Mouse (Mus musculus) inflammation-experienced regulatory T-cells, adult 6 months (primary cell): Measurements from ENCODE around the gene Abcc4. TPM values are rescaled to one million over a fixed set of nuclear protein-coding genes. Genes with fewer than 3 reads are reported as not detected.

Source experiments
- ATAC-seq: one replicate; pipeline ENCODE4 v1.8.0; 2017
- polyA plus RNA-seq, 3 experiments: library from polyadenylated mRNA; unstranded; fragments of 100-300 nt; shearing (Covaris generic); gene quantifications; one replicate each; pipeline ENCODE4 v1.2.1; 2017

Gene Abcc4
- polyA plus RNA-seq = 1 to 10 TPM; 7.2 to 9.6 (median 8.2) TPM

GRCm38 (mm10) chr14:118705808-118706731 is at the start of gene Abcc4:
Abcc4 (minus strand) TSS chr14:118706219.
- peak; percentile 83 for ATAC-seq

GRCm38 (mm10) chr14:118751193-118751753 is 45.3 kb upstream of the Abcc4 start:
- ATAC-seq = no peak

DNA sequence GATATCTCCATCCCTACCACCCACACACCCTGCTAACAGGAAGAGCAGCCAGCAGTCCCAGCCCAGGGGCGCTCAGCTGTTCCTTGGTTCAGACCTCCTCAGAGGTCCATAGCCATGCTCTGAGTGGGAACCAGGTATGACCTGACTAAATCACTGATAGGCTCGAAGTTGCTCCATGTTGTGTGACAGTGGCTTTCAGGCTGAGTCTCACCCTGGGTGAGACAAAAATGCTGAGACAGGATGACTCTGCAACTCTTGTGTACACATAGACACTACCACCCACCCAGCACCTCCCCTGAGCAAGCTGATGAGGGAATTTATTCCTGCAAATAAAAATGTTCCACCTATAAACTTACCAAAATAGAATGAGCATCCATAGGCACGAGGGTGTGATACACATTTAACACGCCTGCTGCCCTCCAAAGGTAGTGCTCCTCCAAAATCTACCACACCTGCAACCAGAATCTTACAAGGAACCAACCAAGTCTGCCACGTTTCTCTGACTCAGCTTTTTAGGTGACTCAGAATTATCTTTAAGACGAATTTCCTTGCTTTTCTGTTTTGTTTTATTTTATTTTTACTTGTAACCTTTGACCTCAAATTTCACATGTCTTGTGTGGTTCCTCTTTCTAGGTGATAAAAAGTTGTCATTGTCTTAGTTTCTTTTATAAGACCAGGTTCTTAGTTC is 44.6 kb upstream of the Abcc4 start:
- no peak for ATAC-seq

GRCm38 (mm10) chr14:118749715-118750114 is 43.7 kb upstream of the Abcc4 start:
- ATAC-seq = no peak

- no peak for ATAC-seq
These were observed 43.0 kb upstream of the Abcc4 start for GRCm38 (mm10) chr14:118749068-118749467.

DNA sequence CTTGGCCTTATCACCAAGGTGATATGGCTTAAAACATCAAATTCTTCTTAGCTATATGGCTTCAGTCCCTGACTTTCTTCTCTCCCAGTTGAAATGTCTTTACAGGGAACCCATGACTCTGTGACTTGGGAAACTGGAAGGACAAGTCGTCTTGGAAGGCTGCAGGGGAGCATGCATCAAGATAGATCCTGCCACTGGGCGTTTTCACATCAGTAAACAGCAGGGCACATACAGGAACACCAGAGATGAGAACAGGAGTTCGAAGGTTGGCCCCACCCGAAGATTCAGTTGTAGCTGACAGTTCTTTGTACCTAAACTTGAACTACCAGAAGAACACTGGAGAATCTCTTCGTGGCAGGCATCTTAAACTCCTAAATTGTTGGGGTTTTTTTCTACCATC is 36.8 kb upstream of the Abcc4 start:
- ATAC-seq = no peak

DNA sequence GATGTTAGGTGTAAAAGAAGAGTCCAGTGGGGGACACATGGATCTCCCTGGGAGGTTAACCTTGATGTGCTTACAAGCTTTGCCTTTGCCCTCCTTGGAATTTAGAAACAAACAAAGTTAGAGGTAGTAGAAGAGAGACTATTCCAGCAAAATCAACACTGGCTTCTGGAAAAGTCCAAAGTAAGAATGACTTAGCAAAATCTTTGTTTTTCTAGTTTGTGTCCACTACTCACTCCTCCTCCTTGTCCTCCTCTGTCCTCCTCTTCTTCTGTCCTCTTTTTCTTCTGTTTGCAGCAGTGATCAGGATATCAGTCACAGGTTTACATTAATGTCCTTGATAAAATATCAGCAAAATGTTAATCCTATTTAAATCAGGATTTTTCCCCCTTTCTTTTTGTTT is 35.8 kb upstream of the Abcc4 start:
- ATAC-seq = no peak

- no peak for ATAC-seq
These were observed 31.4 kb upstream of the Abcc4 start for GRCm38 (mm10) chr14:118737251-118737888.

- no peak for ATAC-seq
These were observed 29.1 kb upstream of the Abcc4 start for GRCm38 (mm10) chr14:118735114-118735513.

DNA sequence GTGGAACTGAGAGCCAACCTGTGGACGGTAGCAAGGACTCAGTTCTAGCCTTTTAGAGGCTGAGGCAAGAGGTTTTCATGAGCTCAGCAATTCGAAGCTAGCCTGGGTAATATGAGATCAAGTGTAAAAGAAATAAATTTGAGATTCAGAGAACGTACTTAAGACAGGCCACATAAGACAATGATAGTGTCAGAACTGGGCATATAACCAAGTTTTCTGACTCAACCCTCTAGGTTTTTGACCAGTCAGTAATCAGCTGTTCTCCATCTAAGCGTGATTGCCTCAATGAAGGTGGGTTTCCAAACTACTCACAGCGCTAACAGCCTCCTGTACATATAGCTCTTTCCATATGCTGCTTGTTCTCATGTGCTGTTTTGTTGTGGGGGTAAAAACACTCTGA is 27.1 kb upstream of the Abcc4 start:
- no peak for ATAC-seq

DNA sequence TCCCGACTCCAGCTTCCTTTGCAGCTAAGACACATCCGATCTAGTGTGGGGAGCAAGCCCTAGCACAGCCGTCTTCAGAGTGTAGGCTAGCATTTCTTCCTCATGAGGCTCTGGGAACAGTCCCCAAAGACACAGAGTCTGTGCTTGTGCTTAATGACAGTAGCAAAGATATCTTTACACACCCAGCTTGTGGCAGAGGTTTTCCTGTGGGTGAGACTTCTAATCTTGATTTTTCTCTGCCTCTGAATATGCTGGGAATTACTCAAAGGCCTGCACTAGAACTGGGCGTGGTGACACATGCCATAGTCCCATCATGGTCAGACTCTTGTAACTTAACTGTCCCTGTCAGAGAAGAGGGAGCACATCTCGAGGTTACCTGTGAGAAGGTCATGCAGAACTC is 24.6 kb upstream of the Abcc4 start:
- ATAC-seq = no peak

- ATAC-seq = no peak
These were observed 19.4 kb upstream of the Abcc4 start for GRCm38 (mm10) chr14:118725467-118725866.

DNA sequence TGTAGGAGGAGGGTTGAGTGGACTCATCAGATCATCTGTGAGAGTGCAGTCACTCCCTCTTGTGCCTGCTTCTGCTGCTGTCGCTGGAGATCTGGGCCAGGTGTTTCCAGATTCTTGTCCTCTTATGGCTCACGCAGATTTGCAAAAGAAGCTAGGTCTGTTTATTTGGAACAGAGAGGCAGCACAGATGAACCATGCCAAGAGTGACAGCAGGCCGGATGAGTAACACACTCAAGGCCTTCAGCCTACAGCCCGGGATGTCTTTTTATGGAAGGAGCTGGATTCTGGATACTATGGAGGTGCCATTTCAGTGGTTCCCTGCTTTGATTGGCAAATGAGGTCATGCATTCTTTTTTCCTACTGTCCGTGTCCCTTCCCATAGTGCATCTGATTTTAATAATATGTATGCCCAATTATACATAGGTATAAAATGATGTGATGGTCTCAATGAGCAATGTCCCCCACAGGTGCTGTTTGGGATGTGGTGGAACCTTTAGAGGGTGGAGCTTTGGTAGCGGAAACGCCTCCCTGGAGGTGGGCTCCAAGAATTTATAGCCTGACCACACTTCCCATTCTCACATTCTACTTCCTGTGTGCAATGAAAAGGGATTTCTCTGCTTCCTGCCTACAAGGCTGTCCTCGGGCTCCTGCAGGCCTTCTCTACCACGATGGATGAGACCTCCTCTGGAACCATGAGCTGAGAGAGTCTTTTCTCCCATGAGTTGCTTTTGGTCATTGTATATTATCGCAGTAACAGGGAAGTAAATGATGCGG is 18.1 kb upstream of the Abcc4 start:
- no peak for ATAC-seq

DNA sequence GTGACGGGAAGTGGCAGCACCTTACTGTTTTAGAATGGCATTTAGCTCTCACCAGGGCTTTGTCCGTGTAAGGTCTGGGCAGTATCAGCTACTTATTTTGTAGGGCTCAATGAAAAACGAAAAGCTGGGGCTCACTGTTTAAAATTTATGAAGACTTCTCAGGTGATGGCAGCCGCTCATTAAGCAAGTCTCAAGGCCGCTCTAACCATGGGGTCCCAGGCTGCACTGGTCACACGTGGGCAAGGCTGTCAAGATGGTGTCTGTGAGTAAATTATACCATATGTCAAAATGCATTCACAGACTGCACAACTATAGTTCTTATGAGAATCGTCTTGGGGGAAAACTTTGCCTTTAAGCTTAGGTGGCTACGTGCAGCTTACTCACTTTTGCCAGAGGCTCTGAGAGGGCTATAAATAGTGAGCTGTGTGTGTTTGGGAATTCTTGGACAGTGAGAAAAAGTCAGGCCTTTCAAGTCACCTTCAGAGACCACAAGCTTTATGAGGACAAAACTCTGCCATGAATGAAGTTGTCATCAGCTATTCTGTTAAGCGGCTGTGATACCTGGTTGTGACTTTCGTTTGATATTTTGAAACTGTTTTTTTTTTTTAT is 13.7 kb upstream of the Abcc4 start:
- ATAC-seq = no peak

DNA sequence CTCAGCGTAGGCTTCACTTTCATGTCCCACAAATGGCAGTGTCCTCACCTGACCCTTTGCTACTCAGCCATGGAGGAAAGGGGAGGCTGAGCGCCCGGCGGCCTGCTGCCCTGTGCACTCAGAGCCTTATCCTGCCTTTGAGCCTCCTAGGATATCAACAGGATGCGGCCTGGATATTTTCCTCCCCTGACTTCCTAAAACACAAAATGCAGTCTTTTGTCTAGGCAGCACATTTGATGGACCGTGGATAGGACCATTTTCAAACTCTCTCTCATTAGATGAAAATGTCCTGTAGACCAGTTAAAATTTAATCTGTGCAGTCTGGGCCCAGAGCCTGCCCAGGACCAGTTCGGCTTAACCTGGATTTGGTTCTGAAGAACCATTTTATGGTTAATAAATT is 12.6 kb upstream of the Abcc4 start:
- ATAC-seq = no peak

DNA sequence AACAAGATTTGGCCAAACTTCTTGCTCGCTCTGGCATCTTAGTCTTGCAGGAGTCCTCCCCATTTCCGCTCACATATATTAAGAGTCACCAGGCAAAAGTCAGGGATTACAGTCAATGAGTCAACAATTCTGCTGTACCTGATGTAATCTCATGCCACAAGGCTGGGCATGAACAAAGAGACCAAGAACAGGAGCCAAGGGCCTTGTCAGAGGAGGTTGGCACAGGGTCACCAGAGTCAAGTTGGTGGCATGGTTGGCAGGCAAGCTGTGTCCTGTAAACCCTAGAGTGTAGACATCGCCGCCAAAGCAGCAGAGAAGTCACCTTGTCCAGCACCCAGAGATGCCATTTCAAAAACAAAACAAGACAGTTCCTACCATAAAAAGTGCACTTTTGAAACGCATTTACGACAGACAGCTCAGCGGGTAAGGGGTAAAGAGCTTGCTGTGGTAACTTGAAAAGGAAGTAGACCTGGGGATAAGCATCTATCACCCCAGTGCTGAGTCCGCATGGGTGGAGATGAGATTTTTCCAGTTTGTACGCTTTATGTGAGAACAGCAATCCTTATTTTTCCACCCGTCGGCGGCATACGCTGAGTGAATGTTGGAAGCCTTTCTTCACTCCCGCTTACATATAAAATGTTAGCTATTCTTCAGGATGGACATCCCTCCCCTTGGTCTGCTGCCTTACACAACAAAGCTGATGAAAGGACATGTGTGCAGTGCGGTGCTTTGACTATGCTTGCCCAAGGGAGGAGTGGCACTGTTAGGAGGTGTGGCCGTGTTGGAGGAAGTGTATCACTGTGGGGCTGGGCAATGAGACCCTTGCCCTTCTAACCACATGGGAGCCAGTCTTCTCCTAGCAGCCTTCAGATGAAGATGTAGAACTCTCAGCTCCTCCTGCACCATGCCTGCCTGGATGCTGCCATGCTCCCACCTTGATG is 10.6 kb upstream of the Abcc4 start:
- no peak for ATAC-seq

- no peak for ATAC-seq
These were observed 8.7 kb upstream of the Abcc4 start for GRCm38 (mm10) chr14:118714720-118715119.

GRCm38 (mm10) chr14:118714320-118714719 is 8.3 kb upstream of the Abcc4 start:
- ATAC-seq = no peak

GRCm38 (mm10) chr14:118713869-118714268 is 7.8 kb upstream of the Abcc4 start:
- ATAC-seq = no peak

DNA sequence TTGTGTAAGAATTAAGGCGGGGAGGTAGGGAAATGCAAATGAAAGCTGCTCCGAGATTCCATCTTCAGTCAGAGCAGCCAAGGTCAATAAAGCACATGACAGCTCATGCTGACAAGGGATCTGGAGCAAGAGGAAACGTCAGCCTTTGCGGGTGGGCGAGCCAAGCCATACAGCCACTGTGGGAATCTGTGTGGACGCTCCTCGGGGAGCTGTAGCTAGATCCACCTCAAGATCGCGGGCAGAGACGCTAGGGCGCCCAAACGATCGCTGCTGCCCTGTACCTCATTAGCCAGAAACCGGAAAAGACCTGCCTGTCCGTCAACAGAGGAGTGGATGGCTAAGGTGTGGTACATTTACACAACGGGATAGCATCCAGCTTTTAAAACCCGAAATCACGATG is 7.4 kb upstream of the Abcc4 start:
- ATAC-seq = no peak

DNA sequence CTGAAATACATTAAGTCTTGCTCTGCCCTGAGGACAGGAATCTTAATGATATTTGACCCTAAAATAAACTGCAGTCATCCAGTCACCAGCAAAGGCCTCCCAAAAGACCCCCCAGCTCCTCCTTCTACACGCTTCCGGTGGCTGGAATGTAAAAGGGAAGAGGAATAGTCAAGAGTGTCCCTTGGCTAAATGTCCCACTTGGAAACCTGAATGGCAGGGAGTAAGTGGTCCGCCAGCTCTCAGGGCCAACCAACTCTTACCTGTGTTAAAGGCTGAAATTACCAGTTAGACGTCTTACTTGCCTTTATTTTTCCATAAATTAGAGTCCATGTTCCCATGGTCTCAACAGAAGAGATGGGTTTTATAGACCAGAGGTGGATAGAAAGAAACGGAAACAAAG is 6.9 kb upstream of the Abcc4 start:
- no peak for ATAC-seq
